Mouse (Mus musculus) G1E-ER4 (cell line): ENCODE measurements around the gene Ifna15. TPM values are rescaled to one million over a fixed set of nuclear protein-coding genes. Genes with fewer than 3 reads are reported as not detected.
"Not testable (repeated sequence)": the region's sequence is repeated elsewhere in the genome, so short reads cannot be mapped to it uniquely, and the experiment has no call there.

Experiments
- GATA1 ChIP-seq: IDR thresholded peaks from one replicate; pipeline ENCODE4 v1.8.0; 2012; ENCODE audit warnings: low read length, inconsistent platforms
- polyA plus RNA-seq: library from polyadenylated mRNA; stranded (reverse); fragments of >175 nt; gene quantifications from 2 replicates; pipeline ENCODE4 v1.2.3, GENCODE M21; 2012

Ifna15 gene
- polyA plus RNA-seq = not detected in 2 replicates

GRCm38 (mm10) chr4:88558145-88558544 lies at the start of gene Ifna15:
TSS of gene Ifna15 (minus strand) at chr4:88558245.
- not testable (repeated sequence) for TF ChIP-seq GATA1

- TF ChIP-seq GATA1 = no peak
These were observed 45.2 kb upstream of the Ifna15 start, which contains the start of gene Ifna12 for GRCm38 (mm10) chr4:88603276-88603675. TSS of gene Ifna12 (minus strand) at chr4:88603376.

- no peak for TF ChIP-seq GATA1
These were observed 34.2 kb upstream of the Ifna15 start, which contains the start of gene Ifna9 for GRCm38 (mm10) chr4:88592285-88592684. TSS of gene Ifna9 (minus strand) at chr4:88592385.

GRCm38 (mm10) chr4:88571698-88572097 lies 13.7 kb upstream of the Ifna15 start, which contains the start of gene Ifna14:
TSS of gene Ifna14 (minus strand) at chr4:88571798.
- TF ChIP-seq GATA1 = no peak

- no peak for TF ChIP-seq GATA1
These were observed 3.7 kb upstream of the Ifna15 start for GRCm38 (mm10) chr4:88561791-88562190.

- TF ChIP-seq GATA1 = no peak
These were observed 7.7 kb downstream of the Ifna15 start for GRCm38 (mm10) chr4:88550161-88550945.

- no peak for TF ChIP-seq GATA1
These were observed 10.1 kb downstream of the Ifna15 start for GRCm38 (mm10) chr4:88547986-88548385.

- no peak for TF ChIP-seq GATA1
These were observed 14.3 kb downstream of the Ifna15 start for GRCm38 (mm10) chr4:88543649-88544234.

GRCm38 (mm10) chr4:88537328-88537727 lies 20.7 kb downstream of the Ifna15 start:
- TF ChIP-seq GATA1 = no peak

GRCm38 (mm10) chr4:88536640-88537039 lies 21.4 kb downstream of the Ifna15 start:
- TF ChIP-seq GATA1 = no peak

- TF ChIP-seq GATA1 = no peak
These were observed 22.3 kb downstream of the Ifna15 start for GRCm38 (mm10) chr4:88535742-88536141.

GRCm38 (mm10) chr4:88534903-88535302 lies 23.1 kb downstream of the Ifna15 start:
- no peak for TF ChIP-seq GATA1

GRCm38 (mm10) chr4:88533499-88533898 lies 24.5 kb downstream of the Ifna15 start:
- no peak for TF ChIP-seq GATA1

GRCm38 (mm10) chr4:88530892-88531291 lies 27.2 kb downstream of the Ifna15 start:
- no peak for TF ChIP-seq GATA1

GRCm38 (mm10) chr4:88530271-88530670 lies 27.8 kb downstream of the Ifna15 start:
- TF ChIP-seq GATA1 = no peak

GRCm38 (mm10) chr4:88526379-88527049 lies 31.5 kb downstream of the Ifna15 start:
- no peak for TF ChIP-seq GATA1
